Comparison of ENCODE assay signal across 8 mouse cellular contexts in genomic region chr2:32311443-32312317, GRCm38 (mm10). TPM values are rescaled to one million over a fixed set of nuclear protein-coding genes. Genes with fewer than 3 reads are reported as not detected.
DNase-seq lines count a peak whose midpoint lies in the region; ATAC-seq and TF ChIP-seq lines count a peak whose summit lies in the region.

No protein-coding gene starts in this region.

- no peak for TF ChIP-seq EP300 in ES-Bruce4 (IDR thresholded peaks at IDR 0.05; ENCODE audit: insufficient read depth, low read depth, low read length)

- H3K4me3 ChIP-seq in heart, embryonic 11.5 days (ENCODE audit: low read depth, low read length): peak overlapping the region; percentile 63
- H3K4me3 ChIP-seq in ES-Bruce4 (ENCODE audit: low read depth, low read length): peak overlapping the region; percentile 61
- H3K4me3 ChIP-seq in forebrain, embryonic 14.5 days (ENCODE audit: low read depth, low read length): peak overlapping the region; percentile 52
- peak overlapping the region; percentile 60 for H3K4me3 ChIP-seq in liver, embryonic 16.5 days (ENCODE audit: low read depth, low read length)

- H3K27ac ChIP-seq in heart, embryonic 11.5 days (ENCODE audit: low read depth, low read length): 0 out of 2 replicates have a peak overlapping the region, but pooled peaks have one; percentile 16
- no peak overlapping the region for H3K27ac ChIP-seq in ES-Bruce4 (ENCODE audit: insufficient read depth, low read length)
- H3K27ac ChIP-seq in forebrain, embryonic 14.5 days (ENCODE audit: low read depth, low read length): no peak overlapping the region; the same call in 1 of the 2 replicates
- no peak overlapping the region for H3K27ac ChIP-seq in liver, embryonic 16.5 days (ENCODE audit: low read length)

- intact Hi-C loops in heart, postnatal 36 days (cut with DNase I): loop anchor here (5.0 kb wide), 1 partner anchor 86 kb away; the partner anchor contains the start of gene Ptges2
- intact Hi-C loops in gastrocnemius, postnatal 14 days (cut with DNase I; ENCODE audit: low total_unique reads): no loop called here

- no peaks in the 10 kb centered on the region for H3K9me3 ChIP-seq in heart, embryonic 11.5 days (replicated peaks; ENCODE audit: control insufficient read depth, low read length)
- no peaks in the 10 kb centered on the region for H3K9me3 ChIP-seq in ES-Bruce4 (replicated peaks; ENCODE audit: control insufficient read depth, insufficient read depth, low read length, poor library complexity, severe bottlenecking)
- no peaks in the 10 kb centered on the region for H3K9me3 ChIP-seq in forebrain, embryonic 14.5 days (replicated peaks; ENCODE audit: control insufficient read depth, low read length)
- H3K9me3 ChIP-seq in liver, embryonic 16.5 days (replicated peaks; ENCODE audit: control insufficient read depth, low read length): no peaks in the 10 kb centered on the region

- no peak for TF ChIP-seq POLR2A in ES-Bruce4 (IDR thresholded peaks at IDR 0.05; ENCODE audit: insufficient read depth, low read length)

- 8% methylated on average over 40 of the region's 42 CpGs for WGBS in heart, embryonic 11.5 days (ENCODE audit: insufficient replicate concordance)
- WGBS in forebrain, embryonic 14.5 days: 11% methylated on average over 36 of the region's 42 CpGs
- WGBS in liver, embryonic 16.5 days (ENCODE audit: insufficient replicate concordance): 10% methylated on average over 39 of the region's 42 CpGs

- H3K4me2 ChIP-seq in heart, embryonic 11.5 days: peak overlapping the region; percentile 98
- peak overlapping the region; percentile 97 for H3K4me2 ChIP-seq in forebrain, embryonic 14.5 days (ENCODE audit: low read length)
- peak overlapping the region; percentile 95 for H3K4me2 ChIP-seq in liver, embryonic 16.5 days (ENCODE audit: low read depth, low read length)

- peaks cover 10% of the 10 kb centered on the region for H3K27me3 ChIP-seq in heart, embryonic 11.5 days (ENCODE audit: control insufficient read depth, insufficient read depth, low read length)
- H3K27me3 ChIP-seq in ES-Bruce4 (ENCODE audit: control insufficient read depth, insufficient read depth, low read length, poor library complexity, severe bottlenecking): no peaks in the 10 kb centered on the region
- no peaks in the 10 kb centered on the region for H3K27me3 ChIP-seq in forebrain, embryonic 14.5 days (replicated peaks; ENCODE audit: control insufficient read depth, insufficient read depth, low read length)
- peaks cover 33% of the 10 kb centered on the region for H3K27me3 ChIP-seq in liver, embryonic 16.5 days (ENCODE audit: control insufficient read depth, insufficient read depth, low read depth, low read length)

- no peak for DNase-seq in heart, postnatal 36 days
- no peak for DNase-seq in forebrain, embryonic 14.5 days (ENCODE audit: low spot score)
- no peak for DNase-seq in c-Kit-positive CD71-positive TER-119-positive erythroid progenitor cells, embryonic 14.5 days (ENCODE audit: low spot score)
- no peak for DNase-seq in gastrocnemius, postnatal 14 days
- DNase-seq in right cerebral cortex, adult 18-20 months: no peak

- peak overlapping the region; percentile 69 for H3K9ac ChIP-seq in heart, embryonic 11.5 days (ENCODE audit: low read depth, low read length)
- peak overlapping the region; percentile 80 for H3K9ac ChIP-seq in ES-Bruce4 (ENCODE audit: low read depth, poor library complexity, severe bottlenecking)
- H3K9ac ChIP-seq in forebrain, embryonic 14.5 days (ENCODE audit: low read length): peak overlapping the region; percentile 66
- peak overlapping the region; percentile 49 for H3K9ac ChIP-seq in liver, embryonic 16.5 days (ENCODE audit: low read depth, low read length)

- ATAC-seq in heart, embryonic 11.5 days (replicated peaks; ENCODE audit: insufficient number of reproducible peaks, low FRiP score, low TSS enrichment): no peak
- ATAC-seq in forebrain, embryonic 14.5 days: peak; percentile 33
- no peak for ATAC-seq in liver, embryonic 16.5 days (ENCODE audit: low read depth)

- H3K4me1 ChIP-seq in heart, embryonic 11.5 days (ENCODE audit: control insufficient read depth, insufficient read depth, low read length): peaks cover 22% of the 10 kb centered on the region
- H3K4me1 ChIP-seq in ES-Bruce4 (ENCODE audit: control insufficient read depth, insufficient read depth, low read length): no peaks in the 10 kb centered on the region
- peaks cover 10% of the 10 kb centered on the region for H3K4me1 ChIP-seq in forebrain, embryonic 14.5 days (ENCODE audit: control insufficient read depth, insufficient read depth, low read length)
- peaks cover 13% of the 10 kb centered on the region for H3K4me1 ChIP-seq in liver, embryonic 16.5 days (ENCODE audit: control insufficient read depth, low read depth, low read length)

- peaks cover 12% of the 10 kb centered on the region for H3K36me3 ChIP-seq in heart, embryonic 11.5 days (ENCODE audit: control insufficient read depth, insufficient read depth, low read length)
- H3K36me3 ChIP-seq in ES-Bruce4 (ENCODE audit: control insufficient read depth, insufficient read depth, low read length, poor library complexity, severe bottlenecking): no peaks in the 10 kb centered on the region
- H3K36me3 ChIP-seq in forebrain, embryonic 14.5 days (ENCODE audit: control insufficient read depth, insufficient read depth, low read length): peaks cover 37% of the 10 kb centered on the region
- H3K36me3 ChIP-seq in liver, embryonic 16.5 days (ENCODE audit: control insufficient read depth, insufficient read depth): peaks cover 3% of the 10 kb centered on the region; the same call in 1 of the 2 replicates

- TF ChIP-seq CTCF in ES-Bruce4 (IDR thresholded peaks at IDR 0.05; ENCODE audit: low read depth, low read length): peak; percentile 41

RNA-seq across cellular contexts. Expression of gene Swi5, which starts 23.8 kb away (rescaled TPM):
- 125 and 339 TPM in 2 replicates for polyA plus RNA-seq in heart, embryonic 11.5 days (2014; fragmentation: Nextera tagmentation; extraction: Ambion mirVana)
- total RNA-seq in heart, postnatal 36 days (2021): 100 to 1,000 TPM; 188 to 208 TPM
- polyA plus RNA-seq in ES-Bruce4 (2011; ENCODE audit: insufficient read depth, insufficient read length, low read depth, missing spikeins): 553 and 558 TPM in 2 replicates
- polyA plus RNA-seq in forebrain, embryonic 14.5 days (2014; fragmentation: Nextera tagmentation; extraction: Ambion mirVana): 186 and 243 TPM in 2 replicates
- 134 and 157 TPM in 2 replicates for polyA plus RNA-seq in liver, embryonic 16.5 days (2015; fragmentation: Nextera tagmentation; extraction: Ambion mirVana)
- 100 to 1,000 TPM; 117 to 120 TPM for total RNA-seq in gastrocnemius, postnatal 14 days (2021)

RNA-seq across cellular contexts. Expression of gene Golga2, which starts 24.5 kb away (rescaled TPM):
- 20.5 and 26.8 TPM in 2 replicates for polyA plus RNA-seq in heart, embryonic 11.5 days (2014; fragmentation: Nextera tagmentation; extraction: Ambion mirVana)
- 10 to 100 TPM; 74.5 to 78.2 TPM for total RNA-seq in heart, postnatal 36 days (2021)
- polyA plus RNA-seq in ES-Bruce4 (2011; ENCODE audit: insufficient read depth, insufficient read length, low read depth, missing spikeins): 38.4 and 39.3 TPM in 2 replicates
- polyA plus RNA-seq in forebrain, embryonic 14.5 days (2014; fragmentation: Nextera tagmentation; extraction: Ambion mirVana): 15.5 and 20.6 TPM in 2 replicates
- 9.5 and 10.0 TPM in 2 replicates for polyA plus RNA-seq in liver, embryonic 16.5 days (2015; fragmentation: Nextera tagmentation; extraction: Ambion mirVana)
- 10 to 100 TPM; 58.4 to 62.1 TPM for total RNA-seq in gastrocnemius, postnatal 14 days (2021)

RNA-seq across cellular contexts. Expression of gene Ciz1, which starts 40.4 kb away (rescaled TPM):
- 32.1 and 35.8 TPM in 2 replicates for polyA plus RNA-seq in heart, embryonic 11.5 days (2014; fragmentation: Nextera tagmentation; extraction: Ambion mirVana)
- total RNA-seq in heart, postnatal 36 days (2021): 10 to 100 TPM; 25.0 to 33.3 TPM
- polyA plus RNA-seq in ES-Bruce4 (2011; ENCODE audit: insufficient read depth, insufficient read length, low read depth, missing spikeins): 34.3 and 38.7 TPM in 2 replicates
- polyA plus RNA-seq in forebrain, embryonic 14.5 days (2014; fragmentation: Nextera tagmentation; extraction: Ambion mirVana): 37.3 and 48.0 TPM in 2 replicates
- polyA plus RNA-seq in liver, embryonic 16.5 days (2015; fragmentation: Nextera tagmentation; extraction: Ambion mirVana): 15.1 and 18.8 TPM in 2 replicates
- 10 to 100 TPM; 29.3 to 30.0 TPM for total RNA-seq in gastrocnemius, postnatal 14 days (2021)

RNA-seq across cellular contexts. Expression of gene Dnm1, which starts 41.5 kb away (rescaled TPM):
- polyA plus RNA-seq in heart, embryonic 11.5 days (2014; fragmentation: Nextera tagmentation; extraction: Ambion mirVana): 10.1 and 11.6 TPM in 2 replicates
- 1 to 10 TPM; 4.0 TPM for total RNA-seq in heart, postnatal 36 days (2021)
- polyA plus RNA-seq in ES-Bruce4 (2011; ENCODE audit: insufficient read depth, insufficient read length, low read depth, missing spikeins): 11.6 and 17.0 TPM in 2 replicates
- 28.2 and 42.8 TPM in 2 replicates for polyA plus RNA-seq in forebrain, embryonic 14.5 days (2014; fragmentation: Nextera tagmentation; extraction: Ambion mirVana)
- 0.25 and 0.52 TPM in 2 replicates for polyA plus RNA-seq in liver, embryonic 16.5 days (2015; fragmentation: Nextera tagmentation; extraction: Ambion mirVana)
- total RNA-seq in gastrocnemius, postnatal 14 days (2021): 10 to 100 TPM in 1 of 2 experiments, 1 to 10 TPM in 1; 9.8 to 13.5 TPM

RNA-seq across cellular contexts. Expression of gene Uck1, which starts 51.7 kb away (rescaled TPM):
- polyA plus RNA-seq in heart, embryonic 11.5 days (2014; fragmentation: Nextera tagmentation; extraction: Ambion mirVana): 42.1 and 44.3 TPM in 2 replicates
- 10 to 100 TPM; 22.9 to 24.1 TPM for total RNA-seq in heart, postnatal 36 days (2021)
- polyA plus RNA-seq in ES-Bruce4 (2011; ENCODE audit: insufficient read depth, insufficient read length, low read depth, missing spikeins): 27.8 and 29.7 TPM in 2 replicates
- polyA plus RNA-seq in forebrain, embryonic 14.5 days (2014; fragmentation: Nextera tagmentation; extraction: Ambion mirVana): 84.2 and 96.6 TPM in 2 replicates
- polyA plus RNA-seq in liver, embryonic 16.5 days (2015; fragmentation: Nextera tagmentation; extraction: Ambion mirVana): 27.9 and 28.5 TPM in 2 replicates
- 10 to 100 TPM; 14.7 to 15.2 TPM for total RNA-seq in gastrocnemius, postnatal 14 days (2021)
